Mouse (Mus musculus) embryo, embryonic 10.5 days (tissue): ENCODE data around the gene Lipn.

Experiments used
- DNase-seq: peaks from one replicate; pipeline ENCODE4 v3.0.0-alpha.2; 2015; ENCODE audit warnings: low spot score

The Lipn gene

DNA sequence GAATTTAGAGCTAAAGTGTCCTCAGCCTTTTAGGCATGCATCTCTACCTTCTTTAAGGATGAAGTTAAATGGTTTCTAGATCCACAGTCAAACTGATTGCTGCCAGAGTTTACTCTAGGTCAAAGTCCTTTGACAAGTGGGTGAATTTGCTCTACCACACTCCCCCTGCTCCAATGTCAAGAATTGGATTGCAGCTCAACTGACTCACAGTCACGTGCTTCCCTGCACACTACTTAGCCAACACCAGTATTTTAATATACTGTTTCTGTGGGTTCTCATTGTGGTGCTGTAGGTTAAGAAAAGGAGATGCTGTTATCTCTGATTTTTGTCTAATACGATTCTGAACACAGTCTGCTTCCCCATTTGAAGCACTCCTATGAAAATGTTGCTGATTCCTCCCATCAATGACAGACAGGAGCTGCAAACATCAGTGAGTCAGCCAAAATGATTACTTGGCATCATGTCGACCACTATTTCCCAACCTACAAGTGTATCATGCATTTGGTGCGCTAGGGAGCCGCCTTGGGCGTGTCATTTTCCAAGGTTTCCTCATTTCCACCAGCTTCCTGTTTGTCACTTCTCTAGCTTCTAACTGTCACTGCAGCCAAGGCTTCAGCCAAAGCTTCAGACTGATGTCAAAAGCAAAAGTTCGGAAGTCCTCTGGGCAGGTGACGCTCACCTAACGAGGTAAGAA lies at the start of gene Lipn:
TSS of gene Lipn (plus strand) at position 580 of the 694 bp plus-strand sequence.
- no peak for DNase-seq

DNA sequence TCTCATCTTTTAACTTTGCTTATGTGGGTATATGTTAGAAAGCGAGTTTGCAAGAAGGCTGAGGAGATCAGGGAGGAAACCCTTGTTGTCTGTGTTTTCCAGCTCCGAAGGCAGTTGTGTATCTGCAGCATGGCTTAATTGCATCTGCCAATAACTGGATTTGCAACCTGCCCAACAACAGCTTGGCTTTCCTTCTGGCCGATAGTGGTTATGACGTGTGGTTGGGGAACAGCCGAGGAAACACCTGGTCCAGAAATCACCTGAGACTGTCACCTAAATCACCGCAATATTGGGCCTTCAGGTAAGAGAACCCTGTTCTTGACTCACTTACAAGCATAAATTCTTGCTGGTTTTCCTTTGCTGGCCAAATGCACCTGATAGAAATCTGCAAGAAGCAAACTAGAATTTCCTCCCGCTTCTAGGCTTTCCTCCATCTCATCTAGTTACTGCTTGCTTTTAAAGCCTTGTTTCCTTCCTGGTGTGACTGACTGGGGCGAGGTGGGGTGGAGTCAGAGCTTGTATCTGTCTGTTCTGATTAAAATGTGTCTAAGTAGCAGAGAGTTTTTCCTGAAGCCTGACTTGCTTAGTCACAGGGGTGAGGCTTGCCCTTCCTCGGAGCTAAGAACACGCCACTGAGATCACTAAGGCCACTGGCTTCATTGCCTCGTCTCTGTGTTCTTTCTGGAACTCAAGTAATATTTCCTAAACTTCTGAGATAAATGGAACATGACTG lies 45.6 kb upstream of the Lipn start:
- no peak for DNase-seq

DNA sequence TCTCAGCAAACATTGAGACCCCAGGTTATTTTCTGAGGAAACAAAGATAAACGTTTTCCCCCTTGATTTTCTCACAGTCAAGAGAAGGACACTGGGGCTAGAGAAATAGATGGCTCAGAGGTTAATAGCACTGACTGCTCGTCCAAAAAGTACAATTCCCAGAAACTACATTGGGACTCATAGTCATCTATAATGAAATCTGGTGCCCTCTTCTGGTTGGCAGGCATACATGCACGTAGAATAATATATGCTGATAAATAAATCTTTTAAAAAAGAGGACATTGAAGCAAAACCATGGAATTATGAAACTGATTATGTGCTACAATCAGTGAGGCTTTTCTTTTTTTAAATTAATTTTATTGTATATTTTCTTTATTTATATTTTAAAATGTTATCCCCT lies 44.4 kb upstream of the Lipn start:
- DNase-seq: peak; percentile 42

DNA sequence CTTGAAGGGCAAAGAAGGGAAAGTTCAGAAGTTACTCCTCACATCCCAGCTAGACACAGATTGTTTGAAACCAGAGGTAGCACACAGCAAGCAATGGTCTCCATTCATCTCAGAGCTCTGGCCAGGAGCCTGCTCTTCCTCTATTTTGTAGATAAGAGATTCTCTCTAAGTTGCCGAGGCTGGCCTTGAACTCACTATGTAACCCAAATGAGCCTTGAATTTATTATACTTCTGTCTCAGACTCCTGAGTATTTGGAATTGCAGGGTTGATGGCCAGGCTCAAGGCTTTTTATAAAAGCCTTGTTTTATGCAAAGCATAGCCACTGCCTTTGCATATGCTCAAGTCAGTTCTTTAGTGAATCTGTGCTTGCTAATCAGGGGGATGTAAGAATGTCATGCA lies 27.4 kb upstream of the Lipn start:
- DNase-seq: no peak

DNA sequence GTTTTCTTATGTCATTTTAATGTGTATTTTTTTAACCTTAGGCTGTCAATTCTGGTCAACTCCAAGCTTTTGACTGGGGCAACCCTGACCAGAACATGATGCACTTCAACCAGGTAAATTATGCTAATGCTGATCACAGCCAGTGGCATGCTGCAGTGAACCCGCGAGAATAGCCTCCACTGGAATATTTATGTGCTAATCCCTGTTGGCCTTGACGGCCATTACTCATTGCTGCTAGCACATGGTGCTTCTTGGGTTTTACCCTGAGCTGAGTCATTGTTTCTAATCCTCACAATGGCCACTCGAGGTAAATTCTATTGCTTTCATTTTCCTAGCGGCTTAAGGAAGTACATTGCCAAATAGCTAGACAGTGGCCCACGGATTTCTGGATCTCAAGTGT lies 24.1 kb upstream of the Lipn start:
- DNase-seq: peak; percentile 9

DNA sequence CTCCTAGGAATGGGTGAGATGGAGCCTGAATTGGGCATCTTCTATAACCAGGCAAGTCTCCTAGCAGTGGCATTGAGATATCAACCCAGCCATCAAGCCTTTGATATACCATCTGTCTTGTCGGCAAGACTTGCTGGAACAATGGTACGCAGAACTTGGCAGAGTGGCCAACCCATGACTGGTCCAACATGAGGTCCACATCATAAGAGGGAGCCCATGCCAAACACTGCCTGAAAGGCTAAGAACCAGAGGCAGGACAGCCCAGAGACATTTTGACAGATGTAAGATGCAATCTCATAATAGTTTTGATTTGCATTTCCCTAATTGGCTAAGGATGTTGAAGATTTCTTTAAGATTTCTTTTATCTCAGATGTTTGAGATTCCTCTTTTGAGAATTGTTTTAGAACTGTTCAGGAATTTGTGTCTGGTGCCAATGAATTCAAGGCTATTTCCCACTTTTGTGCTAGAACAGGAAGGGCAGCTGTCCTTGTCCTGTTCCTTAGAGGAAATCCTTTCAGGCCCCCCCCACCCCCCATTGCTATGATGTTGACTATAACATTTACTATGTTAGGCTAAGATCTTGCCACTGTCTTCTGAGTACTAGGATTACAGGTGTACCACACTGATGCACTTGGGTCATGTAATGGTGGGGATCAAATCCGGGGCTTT lies 17.7 kb upstream of the Lipn start:
- DNase-seq: no peak

DNA sequence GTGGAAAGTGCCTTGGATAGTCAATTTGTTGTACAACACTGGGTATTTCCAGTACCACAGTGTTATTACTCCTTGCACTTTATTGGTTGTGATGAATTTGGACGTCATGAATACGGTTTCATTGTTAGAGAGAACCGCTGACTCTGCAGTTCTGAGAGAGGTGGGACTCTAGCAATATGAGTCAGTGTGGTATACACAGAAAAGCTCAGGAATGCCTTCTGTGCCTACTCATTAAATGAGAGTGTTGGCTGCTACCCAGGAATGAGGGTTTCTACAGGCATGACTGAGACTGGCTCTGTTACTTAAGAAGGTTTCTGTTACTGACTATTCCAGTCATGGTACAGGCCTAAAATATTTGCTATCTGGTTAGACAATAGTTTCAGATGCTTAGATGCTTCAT lies 15.7 kb upstream of the Lipn start:
- DNase-seq: no peak

DNA sequence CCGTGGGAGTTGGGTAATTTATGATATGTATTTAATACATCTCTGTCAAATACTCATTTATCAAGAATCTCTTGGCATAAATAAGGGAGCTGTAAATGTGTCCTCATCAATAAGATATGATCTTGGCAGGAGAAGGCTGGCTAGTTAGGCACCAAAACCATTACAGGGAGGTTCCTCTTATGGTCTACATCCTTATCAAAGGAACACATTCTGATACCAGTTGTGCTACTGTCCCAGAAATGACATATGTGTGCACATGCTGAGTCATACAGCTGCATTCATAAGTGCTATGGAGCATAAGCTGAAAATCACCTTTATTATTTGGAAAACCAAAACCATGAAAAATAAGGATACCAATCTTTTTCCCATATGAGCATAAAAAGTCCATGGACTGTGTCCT lies 3.6 kb upstream of the Lipn start:
- no peak for DNase-seq

DNA sequence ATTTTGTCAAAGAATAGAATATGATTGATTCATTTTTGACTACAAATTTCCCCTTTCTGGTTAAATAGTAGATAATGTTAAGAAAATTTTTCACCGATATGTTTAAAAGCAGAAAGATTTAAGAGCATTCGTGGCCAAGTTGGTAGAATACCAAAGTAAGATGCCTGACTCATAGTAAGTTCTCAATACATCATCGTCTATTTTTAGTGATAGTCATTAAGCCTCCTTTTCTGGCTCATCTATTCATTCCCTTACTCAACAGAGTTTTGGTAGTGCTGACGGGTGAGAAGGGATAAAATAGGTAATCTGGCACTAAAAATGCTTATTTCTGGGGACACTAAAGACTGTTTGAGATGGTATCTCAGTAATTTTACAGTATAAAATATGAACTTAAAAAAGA lies 3.1 kb upstream of the Lipn start:
- DNase-seq: no peak

DNA sequence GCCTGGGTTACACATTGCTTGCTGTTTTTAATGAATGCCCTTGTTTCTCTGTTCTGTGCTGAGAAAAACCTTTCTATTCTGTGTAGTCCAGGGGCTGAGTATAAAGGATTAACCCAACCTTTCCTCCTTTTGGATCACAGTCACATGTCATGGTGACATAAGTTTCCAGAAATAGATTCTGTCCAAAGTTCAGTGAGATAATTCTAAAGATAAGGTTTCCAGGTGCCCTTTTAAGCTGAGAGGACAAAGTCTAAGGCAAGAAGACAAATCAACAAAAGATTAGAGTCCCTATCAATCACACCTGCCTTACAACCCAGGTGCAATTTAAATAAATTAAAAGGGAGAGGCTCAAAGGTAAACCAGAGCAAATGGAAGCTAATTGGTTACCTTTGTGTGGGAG lies 7.1 kb downstream of the Lipn start:
- DNase-seq: no peak

DNA sequence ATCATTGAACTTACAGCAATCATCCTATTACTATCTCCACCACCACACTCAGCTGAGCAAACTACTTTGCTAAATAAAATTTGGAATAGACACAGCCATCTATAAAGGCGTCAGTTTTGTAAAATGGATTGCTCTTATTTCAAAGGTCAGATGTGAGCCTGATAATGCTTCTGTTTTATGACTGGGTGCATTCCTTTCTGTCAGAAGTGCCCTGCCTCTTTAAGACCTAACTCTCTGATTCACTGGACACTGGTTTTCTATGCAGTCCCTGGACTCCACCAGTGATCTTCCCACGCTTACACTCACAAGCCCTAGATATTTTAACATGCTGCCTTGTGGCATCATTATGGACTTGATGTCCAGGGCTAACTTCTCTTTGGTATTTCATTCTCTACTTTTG lies 11.0 kb downstream of the Lipn start:
- no peak for DNase-seq

DNA sequence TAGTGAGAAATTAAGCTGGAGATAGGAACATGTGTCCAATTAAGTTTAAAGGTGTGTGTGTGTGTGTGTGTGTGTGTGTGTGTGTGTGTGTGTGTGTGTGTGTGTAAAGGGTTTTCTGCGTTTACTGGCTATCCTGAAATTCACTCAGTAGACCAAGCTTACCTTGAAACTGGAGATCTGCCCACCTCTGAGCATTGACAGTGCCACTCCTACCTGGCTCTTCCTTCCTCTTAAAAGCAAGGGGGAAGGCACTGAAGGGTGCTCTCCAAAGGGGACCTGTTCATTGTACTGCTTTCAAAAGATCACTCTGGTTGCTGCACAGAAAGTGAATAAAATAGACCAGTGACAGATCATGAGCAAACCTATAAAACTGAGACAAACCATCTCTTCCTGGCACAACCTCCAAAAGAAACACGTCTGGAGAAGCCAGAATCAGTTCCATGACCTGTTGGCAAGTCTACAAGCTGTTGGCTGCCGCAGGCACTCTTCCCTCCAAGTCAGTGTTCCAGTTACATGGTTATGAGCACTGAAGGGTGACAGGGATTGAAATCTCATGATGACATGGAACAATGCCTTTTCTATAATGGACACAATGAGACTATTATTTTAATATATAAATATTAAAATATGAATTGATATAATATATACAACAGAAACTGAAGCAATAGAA lies 22.0 kb downstream of the Lipn start:
- no peak for DNase-seq

DNA sequence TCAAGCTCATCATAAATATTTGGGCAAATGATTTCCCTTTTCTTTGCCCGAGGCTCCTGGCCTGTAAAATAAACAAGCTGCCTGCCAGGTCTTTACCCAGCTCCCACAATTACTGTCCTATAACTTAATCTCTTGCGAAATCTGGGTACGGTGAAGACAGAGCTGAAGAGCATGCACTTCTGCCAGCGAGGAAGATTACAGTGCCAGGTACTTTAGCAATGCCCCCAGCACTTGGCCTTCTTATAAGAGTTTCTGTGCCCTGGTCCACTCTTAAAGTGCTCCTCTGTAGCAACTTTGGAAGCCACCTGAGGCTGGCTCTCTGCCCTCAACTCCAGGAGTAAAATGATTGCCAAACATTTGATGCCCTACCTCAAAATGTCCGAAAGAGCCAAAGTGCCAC lies 28.2 kb downstream of the Lipn start:
- no peak for DNase-seq

DNA sequence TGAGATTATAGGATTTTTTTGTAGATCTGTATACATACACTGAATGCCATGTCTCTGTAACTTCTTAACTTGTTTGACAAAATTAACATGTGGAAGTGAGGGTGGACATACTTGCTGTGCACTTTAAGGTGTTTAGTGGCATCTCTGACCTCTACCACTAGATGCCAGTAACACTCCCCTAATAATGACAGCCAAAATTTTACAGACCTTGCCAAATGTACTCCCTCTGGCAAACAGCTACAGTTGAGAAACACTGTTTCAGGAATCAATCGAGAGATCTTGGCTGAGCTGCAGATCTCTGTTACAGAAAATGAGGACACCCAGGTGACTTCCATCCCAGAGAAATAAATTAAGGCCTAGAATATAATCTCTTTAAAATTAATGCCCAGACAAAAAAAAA lies 29.1 kb downstream of the Lipn start:
- DNase-seq: no peak

DNA sequence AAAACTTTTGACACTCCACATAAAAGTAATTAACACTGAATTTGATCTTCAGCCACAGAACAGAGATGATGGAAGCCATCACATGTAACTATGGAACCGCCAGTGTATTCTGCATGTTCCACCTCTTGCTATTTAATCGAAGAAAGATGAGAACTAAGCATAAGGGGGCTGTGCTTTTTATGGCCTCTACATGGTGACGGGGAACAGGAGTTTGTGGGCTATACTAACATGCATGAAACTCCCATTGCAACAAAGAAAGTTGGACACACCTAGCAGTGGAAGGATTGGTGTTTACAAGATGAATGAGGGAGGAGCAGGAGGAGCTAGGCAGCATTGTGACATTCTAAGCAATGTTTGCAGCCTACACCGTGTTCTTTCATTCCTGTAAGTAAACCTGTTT lies 33.5 kb downstream of the Lipn start, which contains the start of gene Lipm:
TSS of gene Lipm (plus strand) at position 301 of the 400 bp plus-strand sequence.
- no peak for DNase-seq

DNA sequence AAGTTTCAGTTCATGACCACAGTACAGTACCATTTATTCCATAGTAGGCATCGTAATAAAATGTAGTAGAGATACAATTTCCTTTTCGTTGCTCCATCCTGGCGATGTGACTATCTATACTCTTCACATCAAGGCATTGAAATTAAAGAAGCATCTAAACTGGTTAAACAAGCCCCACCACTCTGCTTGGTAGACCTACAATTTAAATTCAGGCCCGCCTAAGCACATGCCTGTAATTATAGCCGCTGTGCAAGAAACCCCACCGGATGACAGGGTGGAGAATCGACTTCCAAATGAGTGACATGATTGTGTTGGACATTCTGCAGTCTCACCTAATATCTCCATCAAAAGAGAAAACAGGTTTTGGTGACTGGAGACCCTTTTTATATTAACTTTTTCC lies 34.7 kb downstream of the Lipn start:
- DNase-seq: no peak

DNA sequence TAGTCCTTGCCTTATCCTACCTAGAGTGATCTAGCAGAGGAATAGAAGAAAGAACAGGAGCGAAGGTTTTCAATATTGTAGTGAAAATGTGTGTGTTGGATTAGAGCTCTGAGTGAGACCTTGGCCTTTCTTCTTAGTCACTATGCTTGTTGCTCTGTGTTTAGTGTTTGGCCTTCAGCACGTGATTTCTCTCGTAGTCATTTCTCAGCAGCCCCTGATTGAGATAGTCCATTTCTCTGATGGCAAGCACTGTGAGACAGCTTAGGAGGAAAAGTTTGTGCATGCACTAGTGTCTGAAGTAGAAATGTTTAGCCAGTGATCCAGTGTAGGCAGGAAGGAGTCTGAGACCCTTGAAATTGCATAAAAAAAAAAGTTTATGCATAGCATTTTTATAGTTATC lies 37.7 kb downstream of the Lipn start:
- no peak for DNase-seq

DNA sequence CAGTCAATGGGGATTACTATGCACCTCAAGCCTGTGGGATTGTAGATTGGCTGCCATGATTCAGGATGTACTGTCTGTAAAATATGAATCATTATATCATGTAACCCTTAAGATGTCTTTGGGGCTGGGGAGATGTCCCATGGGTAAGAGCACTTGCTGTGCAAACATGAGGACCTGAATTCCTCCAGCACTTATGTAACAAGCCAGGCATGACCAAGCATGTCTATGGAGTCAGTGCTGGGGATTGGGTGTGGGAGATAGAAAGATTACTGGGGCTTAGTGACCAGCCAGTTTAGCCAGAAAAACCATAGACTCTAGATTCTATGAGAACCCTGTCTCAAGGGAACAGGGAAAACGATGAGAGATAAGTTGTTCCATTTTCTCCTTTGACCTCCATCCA lies 51.9 kb downstream of the Lipn start:
- no peak for DNase-seq

DNA sequence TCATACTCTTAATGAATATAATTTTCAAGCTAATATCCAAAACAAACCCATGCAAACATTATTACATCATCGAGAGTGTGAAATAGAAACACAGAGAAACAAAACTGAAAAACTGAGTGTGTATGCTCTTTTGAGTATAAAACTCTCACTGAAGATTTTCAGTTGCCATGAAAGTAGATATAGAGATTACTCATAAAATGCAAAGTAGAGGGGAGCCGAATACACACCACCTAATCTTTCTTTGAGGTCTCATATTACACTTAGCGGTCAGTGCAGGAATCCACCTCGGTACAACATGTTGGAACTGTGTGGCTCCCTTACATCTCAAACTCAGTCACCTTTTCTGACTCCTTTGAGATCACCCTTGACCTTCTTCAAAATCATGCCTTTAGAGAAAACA lies 52.5 kb downstream of the Lipn start:
- DNase-seq: no peak

DNA sequence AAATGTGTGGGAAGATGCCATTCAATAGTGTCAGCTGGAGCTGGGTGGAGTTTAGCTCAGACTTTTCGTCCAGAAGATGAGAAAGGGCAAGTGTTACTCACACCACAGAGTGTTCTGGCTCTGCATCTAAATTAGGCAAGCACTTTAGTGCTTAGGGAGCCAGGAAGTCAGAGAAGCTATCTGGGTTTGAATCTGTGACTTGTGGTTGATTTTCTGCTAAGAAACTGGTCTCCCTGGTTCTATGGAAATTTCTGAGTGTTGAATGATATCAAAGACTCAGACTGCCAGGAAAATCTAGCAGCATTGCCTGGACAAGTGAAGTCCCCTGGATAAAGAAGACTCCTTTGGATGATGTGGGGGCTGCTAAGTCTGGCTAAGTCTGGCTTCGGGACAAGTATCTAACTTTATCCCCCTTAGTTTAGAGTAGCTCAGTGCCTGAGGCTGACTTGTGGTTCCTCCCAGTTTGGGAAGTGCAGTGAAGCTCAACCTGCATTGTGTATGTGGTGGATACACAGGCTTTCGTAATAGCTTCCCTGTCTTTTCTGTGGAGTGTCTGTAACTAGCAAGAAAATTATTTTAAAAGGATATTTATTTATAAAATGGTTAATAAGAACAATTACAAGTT lies 53.1 kb downstream of the Lipn start:
- DNase-seq: no peak
